Mouse (Mus musculus) hindbrain, postnatal 0 days (tissue): ENCODE data around the gene Krtap2-4. TPM values are rescaled to one million over a fixed set of nuclear protein-coding genes. Genes with fewer than 3 reads are reported as not detected.

Experiments
- ATAC-seq: fragments of 200-750 bp; cut with Nextera tagmentation; 2 replicates; pipeline ENCODE4 v1.8.0; 2017; ENCODE audit warnings: mild to moderate bottlenecking, moderate TSS enrichment, moderate library complexity
- DNase-seq: peaks from one replicate; pipeline ENCODE4 v3.0.0-alpha.2; 2015; ENCODE audit warnings: low spot score
- H3K27ac ChIP-seq: fragments of 300-500 bp; sonication (generic); 2 replicates; pipeline ENCODE4 v1.5.1; 2014; ENCODE audit warnings: mild to moderate bottlenecking
- H3K27me3 ChIP-seq: fragments of 300-500 bp; sonication (generic); 2 replicates; pipeline ENCODE4 v1.6.1; 2014; ENCODE audit warnings: low read length, mixed read lengths; ENCODE audit not compliant: insufficient read depth
- H3K36me3 ChIP-seq: fragments of 300-500 bp; sonication (generic); 2 replicates; pipeline ENCODE4 v1.6.1; 2014; ENCODE audit warnings: low read length, mixed read lengths; ENCODE audit not compliant: insufficient read depth
- H3K4me1 ChIP-seq: fragments of 300-500 bp; sonication (generic); 2 replicates; pipeline ENCODE4 v1.6.1; 2014; ENCODE audit warnings: antibody characterized with exemption, low read length, mixed read lengths; ENCODE audit not compliant: insufficient read depth
- H3K4me2 ChIP-seq: fragments of 300-500 bp; sonication (generic); 2 replicates; pipeline ENCODE4 v1.6.1; 2014; ENCODE audit warnings: low read depth, mild to moderate bottlenecking, low read length, moderate library complexity, mixed read lengths
- H3K4me3 ChIP-seq: fragments of 300-500 bp; sonication (generic); 2 replicates; pipeline ENCODE4 v1.5.1; 2014; ENCODE audit warnings: low read length
- H3K9ac ChIP-seq: fragments of 300-500 bp; sonication (generic); replicated peaks from 2 replicates; pipeline ENCODE4 v1.6.1; 2014; ENCODE audit warnings: mild to moderate bottlenecking, low read length, moderate library complexity, mixed read lengths
- H3K9me3 ChIP-seq: fragments of 300-500 bp; sonication (generic); 2 replicates; pipeline ENCODE4 v1.6.1; 2016; ENCODE audit warnings: low read length, mixed read lengths
- CTCF ChIP-seq: IDR thresholded peaks from 2 replicates; pipeline ENCODE4 v1.5.1; 2016; ENCODE audit warnings: antibody characterized with exemption, control low read depth, low read depth
- WGBS: fragments of 180-500 bp; shearing (Covaris S2); extraction: QIAGEN DNeasy Blood & Tissue Kit; methylation state at CpG from one replicate; pipeline ENCODE4 v1.1.7; 2014; 5-methylcytosine and 5-hydroxymethylcytosine counted together
- polyA plus RNA-seq: library from polyadenylated mRNA; unstranded; fragments of >200 nt; fragmentation: Nextera tagmentation; extraction: Ambion mirVana; gene quantifications from 2 replicates; pipeline ENCODE4 v1.2.1, GENCODE M21; 2015
- total RNA-seq: library from RNA; depleted of rRNA; stranded (reverse); fragments of >200 nt; gene quantifications from 2 replicates; pipeline ENCODE4 v1.2.3, GENCODE M21; 2014

Gene Krtap2-4
- total and polyA plus RNA-seq, 2 experiments from 2014 or later: not detected

- Histone ChIP-seq H3K4me2 (no peak overlapping the region), H3K9me3 (no peaks in the 10 kb centered on the region), H3K36me3 (no peaks in the 10 kb centered on the region), H3K4me1 (no peaks in the 10 kb centered on the region), H3K9ac (no peak overlapping the region), H3K27ac (no peak overlapping the region), H3K4me3 (no peak overlapping the region), H3K27me3 (no peaks in the 10 kb centered on the region)
- no peak for ATAC-seq
- DNase-seq: no peak
- 86% methylated on average over 7 of the region's 7 CpGs for WGBS
- no peak for TF ChIP-seq CTCF
Measured at GRCm38 (mm10) chr11:99585096-99585495, 29.6 kb downstream of the Krtap2-4 start.

- TF ChIP-seq CTCF: no peak
- Histone ChIP-seq H3K4me2 (no peak within 1 kb of the TSS), H3K4me3 (no peak within 1 kb of the TSS), H3K9me3 (no peaks in the 10 kb centered on the region), H3K36me3 (no peaks in the 10 kb centered on the region), H3K27me3 (no peaks in the 10 kb centered on the region), H3K9ac (no peak within 1 kb of the TSS), H3K4me1 (no peaks in the 10 kb centered on the region), H3K27ac (no peak within 1 kb of the TSS)
- 69% methylated on average over 5 of the region's 5 CpGs for WGBS
- DNase-seq (no peak), ATAC-seq (no peak)
Measured at GRCm38 (mm10) chr11:99583245-99583704, 31.4 kb downstream of the Krtap2-4 start, which contains the start of gene Krtap1-4. Gene Krtap1-4 (minus strand): TSS chr11:99583654.

- no peak overlapping the region for H3K4me2 ChIP-seq
- WGBS: 86% methylated on average over 6 of the region's 6 CpGs
- H3K4me1 ChIP-seq: no peaks in the 10 kb centered on the region
- no peak overlapping the region for H3K4me3 ChIP-seq
- H3K9me3 ChIP-seq: no peaks in the 10 kb centered on the region
- DNase-seq: no peak
- ATAC-seq: no peak
- no peak overlapping the region for H3K27ac ChIP-seq
- no peaks in the 10 kb centered on the region for H3K36me3 ChIP-seq
- TF ChIP-seq CTCF: no peak
- H3K9ac ChIP-seq: no peak overlapping the region
- no peaks in the 10 kb centered on the region for H3K27me3 ChIP-seq
Measured at GRCm38 (mm10) chr11:99581564-99581963, 33.1 kb downstream of the Krtap2-4 start.

- no peak for DNase-seq
- H3K36me3 ChIP-seq: no peaks in the 10 kb centered on the region
- no peaks in the 10 kb centered on the region for H3K4me1 ChIP-seq
- no peaks in the 10 kb centered on the region for H3K9me3 ChIP-seq
- no peak overlapping the region for H3K4me2 ChIP-seq
- no peak overlapping the region for H3K4me3 ChIP-seq
- H3K27ac ChIP-seq: no peak overlapping the region
- ATAC-seq: no peak
- WGBS: 92% methylated on average over 5 of the region's 5 CpGs
- no peak for TF ChIP-seq CTCF
- no peak overlapping the region for H3K9ac ChIP-seq
- H3K27me3 ChIP-seq: no peaks in the 10 kb centered on the region
Measured at GRCm38 (mm10) chr11:99581051-99581450, 33.6 kb downstream of the Krtap2-4 start.

GRCm38 (mm10) chr11:99580636-99581035, 34.0 kb downstream of the Krtap2-4 start, which contains the start of gene Krtap1-5:
Gene Krtap1-5 (minus strand): TSS chr11:99581016.
- Histone ChIP-seq H3K4me1 (no peaks in the 10 kb centered on the region), H3K27me3 (no peaks in the 10 kb centered on the region), H3K27ac (no peak within 1 kb of the TSS), H3K9ac (no peak within 1 kb of the TSS), H3K36me3 (no peaks in the 10 kb centered on the region), H3K4me2 (no peak within 1 kb of the TSS), H3K4me3 (no peak within 1 kb of the TSS), H3K9me3 (no peaks in the 10 kb centered on the region)
- WGBS: 85% methylated on average over 6 of the region's 6 CpGs
- TF ChIP-seq CTCF: no peak
- no peak for DNase-seq
- ATAC-seq: no peak

- Histone ChIP-seq H3K4me2 (peak overlapping the region; percentile 40), H3K4me3 (no peak overlapping the region), H3K27me3 (no peaks in the 10 kb centered on the region), H3K4me1 (no peaks in the 10 kb centered on the region), H3K27ac (no peak overlapping the region), H3K36me3 (no peaks in the 10 kb centered on the region), H3K9me3 (no peaks in the 10 kb centered on the region), H3K9ac (no peak overlapping the region)
- 4% methylated on average over 7 of the region's 7 CpGs for whole genome bisulfite sequencing
- peak; percentile 79; the same call in 1 of the 2 replicates for ATAC-seq
- peak; percentile 86 for DNase-seq
- peak; percentile 93 for TF ChIP-seq CTCF
Measured at GRCm38 (mm10) chr11:99574106-99574505, 40.5 kb downstream of the Krtap2-4 start.

GRCm38 (mm10) chr11:99573164-99573563, 41.5 kb downstream of the Krtap2-4 start:
- Histone ChIP-seq H3K9me3 (no peaks in the 10 kb centered on the region), H3K4me3 (no peak overlapping the region), H3K4me2 (no peak overlapping the region), H3K36me3 (no peaks in the 10 kb centered on the region), H3K27ac (no peak overlapping the region), H3K4me1 (no peaks in the 10 kb centered on the region), H3K27me3 (no peaks in the 10 kb centered on the region), H3K9ac (no peak overlapping the region)
- DNase-seq (no peak), ATAC-seq (no peak)
- no peak for TF ChIP-seq CTCF
- WGBS: 30% methylated on average over 4 of the region's 4 CpGs
